Mouse (Mus musculus) monocyte, adult 2 months (primary cell): Measurements from ENCODE around the gene Dynlt1b.
"Not testable (repeated sequence)": the region's sequence is repeated elsewhere in the genome, so short reads cannot be mapped to it uniquely, and the experiment has no call there.

Experiments used
- DNase-seq, 2 experiments: peaks; one replicate each; pipeline ENCODE4 v3.0.0; 2022; ENCODE audit warnings: low spot score in 2 of 2, low read depth in 1 of 2

Gene Dynlt1b

GRCm38 (mm10) chr17:6456614-6457402 is 26.9 kb downstream of the Dynlt1b start:
- not testable (repeated sequence) for DNase-seq

DNA sequence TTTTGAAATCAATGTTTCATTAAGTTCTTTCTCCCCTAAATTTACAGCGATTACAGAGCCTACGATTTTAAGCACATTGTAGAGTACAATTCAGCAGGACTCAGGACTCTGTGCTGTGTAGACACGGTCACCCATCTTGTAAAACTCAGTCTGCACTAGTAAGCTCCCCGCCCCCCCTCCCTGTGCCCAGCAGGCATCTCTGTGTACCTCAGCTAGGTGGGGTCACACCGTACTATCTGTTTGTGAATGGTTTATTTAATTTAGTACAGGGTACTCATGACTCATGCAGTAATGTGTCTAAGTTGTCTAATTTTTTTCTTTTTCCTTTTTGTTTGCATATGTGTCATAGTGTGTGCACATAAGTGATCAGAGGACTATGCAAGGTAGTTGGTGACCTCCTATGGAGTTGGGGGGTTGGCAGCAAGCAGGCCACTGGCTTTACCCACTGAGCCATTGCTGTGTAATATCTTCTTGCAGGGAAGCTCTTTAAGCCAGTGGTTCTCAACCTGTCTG is 31.2 kb downstream of the Dynlt1b start:
- not testable (repeated sequence) for DNase-seq

- not testable (repeated sequence) for DNase-seq
These were observed 35.8 kb downstream of the Dynlt1b start for GRCm38 (mm10) chr17:6465735-6466134.

DNA sequence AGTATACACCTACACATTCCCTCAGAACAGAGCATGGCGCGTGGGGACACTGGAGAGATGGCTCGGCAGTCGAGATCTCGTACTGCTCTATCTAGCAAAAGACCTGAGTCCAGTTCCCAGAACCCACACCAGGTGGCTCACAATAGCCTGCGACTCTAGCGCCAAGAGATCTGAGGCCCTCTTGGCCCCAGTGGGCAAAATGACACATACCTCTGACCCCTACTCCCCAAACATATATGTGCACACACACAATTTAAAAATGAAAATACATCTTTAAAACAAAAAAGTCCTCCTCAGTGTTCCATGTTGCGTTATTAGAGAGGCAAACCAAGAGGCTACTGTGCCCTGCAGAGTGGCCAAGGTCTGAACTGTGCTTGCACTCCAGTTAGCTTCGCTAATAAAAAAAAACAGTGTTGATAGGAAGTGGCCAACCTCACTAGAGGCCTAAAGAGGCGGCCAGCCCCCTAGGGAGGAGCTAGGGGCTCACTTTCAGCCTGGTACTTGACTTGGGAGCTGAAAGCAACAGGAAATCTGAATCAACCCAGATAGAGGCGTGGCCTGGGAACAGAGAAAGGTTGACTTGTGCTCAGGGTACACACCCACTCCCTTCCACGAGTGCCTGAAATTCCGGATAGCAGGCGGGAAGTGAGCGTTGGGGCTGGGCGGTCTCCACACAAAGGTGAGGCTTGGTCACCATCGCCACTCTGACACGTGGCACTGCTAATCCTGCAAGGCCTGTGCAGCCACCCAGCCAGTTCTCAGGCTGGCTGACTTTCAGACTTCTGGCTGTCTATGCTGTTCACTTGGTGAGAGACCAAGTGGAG is 37.9 kb downstream of the Dynlt1b start:
- not testable (repeated sequence) for DNase-seq

- not testable (repeated sequence) for DNase-seq
These were observed 40.1 kb downstream of the Dynlt1b start for GRCm38 (mm10) chr17:6470031-6470430.

DNA sequence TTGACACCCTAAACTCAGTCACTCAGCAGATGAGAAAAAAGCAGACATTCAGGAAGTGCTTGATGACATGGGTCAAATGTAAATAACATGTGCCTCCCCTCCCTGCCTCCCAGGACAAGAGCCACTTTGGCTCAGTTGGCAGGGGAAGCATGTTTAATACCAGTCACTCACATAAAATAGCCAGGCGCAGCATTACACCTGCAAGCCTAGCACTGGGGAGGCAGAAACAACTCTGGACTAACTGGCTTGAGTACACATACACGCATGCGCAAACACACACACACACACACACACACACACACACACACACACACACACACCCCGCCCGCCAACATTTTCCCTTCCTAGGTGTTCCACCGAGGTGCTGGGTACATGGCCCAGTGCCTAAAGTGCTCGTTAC is 40.8 kb downstream of the Dynlt1b start:
- not testable (repeated sequence) for DNase-seq

GRCm38 (mm10) chr17:6475270-6475669 is 45.4 kb downstream of the Dynlt1b start:
- DNase-seq, result not testable (repeated sequence)

DNA sequence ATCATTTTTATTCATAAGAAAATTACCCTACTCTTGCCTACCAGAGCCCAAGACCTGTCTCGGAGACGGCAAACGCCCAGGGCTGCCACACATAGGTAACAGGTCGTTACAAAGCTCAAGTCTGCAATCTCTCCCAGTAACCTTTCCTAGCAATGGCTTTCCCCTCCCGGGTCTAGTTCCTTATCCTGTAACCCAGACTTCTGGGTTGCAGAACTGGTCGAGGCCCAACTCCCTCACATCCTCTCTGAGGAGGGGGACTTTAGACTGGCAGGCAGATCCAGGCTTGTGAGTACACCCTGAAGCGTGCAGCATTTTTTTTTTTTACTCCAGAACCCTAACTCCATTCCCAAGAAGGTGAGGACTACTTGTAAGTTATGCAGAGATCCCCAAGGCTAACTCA is 46.0 kb downstream of the Dynlt1b start:
- not testable (repeated sequence) for DNase-seq

- DNase-seq, result not testable (repeated sequence)
These were observed 46.6 kb downstream of the Dynlt1b start for GRCm38 (mm10) chr17:6476495-6476947.

DNA sequence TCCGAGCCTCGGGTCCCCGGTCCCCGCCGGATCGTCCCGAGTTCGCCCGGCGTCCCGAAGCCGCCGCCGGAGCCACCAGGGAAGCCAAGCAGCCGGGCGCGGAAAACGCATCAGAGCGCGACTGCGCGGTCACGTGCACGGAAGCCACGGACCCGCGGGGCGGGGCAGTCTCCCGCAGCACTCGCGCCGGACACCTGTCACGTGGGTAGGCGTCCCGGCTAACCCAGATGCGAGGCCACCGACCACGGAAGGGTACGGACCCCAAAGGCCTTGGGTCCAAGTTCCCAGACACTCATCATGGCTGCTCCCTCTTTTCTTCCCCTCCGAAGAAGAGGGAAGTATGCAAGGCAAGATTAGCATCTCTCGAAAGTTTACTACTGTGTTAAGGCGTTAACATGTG is 47.1 kb downstream of the Dynlt1b start:
- not testable (repeated sequence) for DNase-seq

DNA sequence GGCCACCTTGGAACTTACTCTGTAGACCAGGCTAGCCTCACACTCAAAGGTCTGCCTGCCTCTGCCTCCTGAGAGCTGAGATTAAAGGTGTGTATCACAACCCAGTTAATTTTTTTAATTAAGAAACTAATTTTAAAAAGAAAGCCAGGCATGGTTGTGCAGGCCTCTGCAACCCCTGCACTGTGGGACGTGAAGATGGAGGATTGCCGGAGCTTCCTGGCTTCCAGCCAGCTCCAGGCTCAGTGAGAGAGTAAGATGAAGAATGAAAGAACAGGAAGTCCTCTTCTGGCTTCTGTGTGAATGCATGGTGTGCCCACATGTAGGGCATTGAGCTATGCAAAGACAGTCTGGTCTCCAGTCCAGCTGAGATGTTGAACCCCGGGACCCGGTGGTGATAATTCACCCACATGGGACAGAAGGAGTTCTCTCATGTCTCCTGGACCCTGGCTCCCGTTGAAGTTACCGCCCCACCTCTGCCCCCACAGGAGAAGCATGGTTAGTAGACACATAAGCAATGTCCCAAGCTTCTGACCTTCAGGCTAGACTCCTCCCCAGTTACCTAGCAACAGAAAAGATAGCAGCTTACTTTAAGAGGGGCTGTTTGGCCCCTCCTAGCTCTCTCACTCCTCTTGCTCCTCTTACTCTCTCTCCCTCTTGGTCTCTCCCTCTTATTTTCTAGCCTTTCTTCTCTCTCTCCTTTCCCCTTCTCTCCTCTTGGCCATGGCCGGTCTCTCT is 51.1 kb downstream of the Dynlt1b start:
- not testable (repeated sequence) for DNase-seq

GRCm38 (mm10) chr17:6481590-6481963 is 51.7 kb downstream of the Dynlt1b start:
- not testable (repeated sequence) for DNase-seq

- DNase-seq, result not testable (repeated sequence)
These were observed 52.3 kb downstream of the Dynlt1b start for GRCm38 (mm10) chr17:6482248-6482647.
